Mouse (Mus musculus): ENCODE data around the gene 1700001P01Rik. TPM values are rescaled to one million over a fixed set of nuclear protein-coding genes. Genes with fewer than 3 reads are reported as not detected.

The 1700001P01Rik gene
- polyA plus RNA-seq, 1 experiment from 2014 or later, result 0.24 TPM

DNA sequence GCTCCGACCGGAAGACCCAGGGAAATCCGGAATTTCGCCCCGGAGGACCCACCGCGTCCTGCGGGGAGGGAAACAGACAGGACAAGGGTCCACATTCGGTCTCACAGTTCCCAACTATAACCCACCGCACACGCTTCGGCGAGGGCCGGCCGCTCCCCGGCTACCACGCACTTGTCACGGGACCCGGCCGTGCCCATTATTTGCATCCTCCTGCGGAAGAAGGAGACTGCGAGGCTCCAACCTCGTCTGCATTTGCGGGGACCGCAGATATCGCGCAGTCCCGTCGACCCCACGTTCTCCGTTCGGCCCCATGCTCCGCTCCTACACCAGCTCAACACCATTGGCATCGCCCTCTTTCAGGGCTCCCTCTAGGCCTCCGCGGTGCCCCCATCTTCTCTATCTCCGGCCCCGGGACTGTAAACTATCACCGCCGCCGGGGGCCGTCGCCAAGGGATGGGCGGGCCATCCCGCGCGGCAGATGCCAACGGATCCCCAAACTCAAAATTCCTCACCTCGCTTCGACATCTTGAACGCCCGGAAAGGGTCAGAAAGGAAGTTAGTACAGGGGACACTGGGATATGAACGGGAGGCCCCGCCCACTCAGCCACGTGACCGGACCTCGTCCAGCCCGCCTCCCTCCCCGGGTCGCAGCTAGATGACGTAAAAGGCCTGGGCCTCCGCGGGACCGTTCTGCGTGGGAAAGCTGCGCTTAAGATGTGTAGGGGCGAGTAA, 6.3 kb upstream of the 1700001P01Rik start, which contains the start of gene Rpl23:
Rpl23 (minus strand) TSS at position 606 of the 732 bp plus-strand sequence.
- WGBS, result 0% methylated on average over 67 of the region's 67 CpGs
- H3K4me2 ChIP-seq (replicated peaks), result peak within 1 kb of the TSS; percentile 63
- peak within 1 kb of the TSS; percentile 95 for H3K9ac ChIP-seq
- ATAC-seq, result peak; percentile 95
- H3K36me3 ChIP-seq, result peaks cover 29% of the 10 kb centered on the region
- peak within 1 kb of the TSS; percentile 90 for H3K4me3 ChIP-seq (replicated peaks)
- H3K9me3 ChIP-seq, result no peaks in the 10 kb centered on the region
- no peaks in the 10 kb centered on the region for H3K27me3 ChIP-seq (replicated peaks)
- peak within 1 kb of the TSS; percentile 91 for H3K27ac ChIP-seq
- peaks cover 16% of the 10 kb centered on the region for H3K4me1 ChIP-seq (replicated peaks)

DNA sequence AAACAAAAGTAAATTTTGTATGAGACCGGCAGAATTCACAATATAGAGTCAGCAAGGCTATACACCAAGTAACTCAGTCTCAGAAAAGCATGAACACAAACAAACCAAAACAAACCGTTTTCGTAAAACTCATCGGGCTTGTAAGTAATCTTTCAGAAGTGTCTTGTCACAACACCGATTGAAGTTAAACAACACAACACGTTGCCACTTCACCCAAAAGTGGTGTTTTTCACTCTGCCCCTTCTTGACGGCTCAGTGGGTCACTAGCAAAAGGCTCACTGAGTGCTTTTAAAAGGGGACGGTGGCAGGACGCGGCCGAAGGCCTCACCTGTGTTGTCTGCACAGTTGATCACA, 5.7 kb upstream of the 1700001P01Rik start:
- no peak; the same call in 1 of the 2 replicates for ATAC-seq
- Histone ChIP-seq H3K27ac (peak overlapping the region; percentile 91), H3K4me3 (replicated peaks) (peak overlapping the region; percentile 90), H3K4me2 (replicated peaks) (peak overlapping the region; percentile 58), H3K4me1 (replicated peaks) (peaks cover 16% of the 10 kb centered on the region), H3K27me3 (replicated peaks) (no peaks in the 10 kb centered on the region), H3K9me3 (no peaks in the 10 kb centered on the region), H3K9ac (peak overlapping the region; percentile 95), H3K36me3 (peaks cover 29% of the 10 kb centered on the region)
- 1% methylated on average over 11 of the region's 11 CpGs for WGBS

DNA sequence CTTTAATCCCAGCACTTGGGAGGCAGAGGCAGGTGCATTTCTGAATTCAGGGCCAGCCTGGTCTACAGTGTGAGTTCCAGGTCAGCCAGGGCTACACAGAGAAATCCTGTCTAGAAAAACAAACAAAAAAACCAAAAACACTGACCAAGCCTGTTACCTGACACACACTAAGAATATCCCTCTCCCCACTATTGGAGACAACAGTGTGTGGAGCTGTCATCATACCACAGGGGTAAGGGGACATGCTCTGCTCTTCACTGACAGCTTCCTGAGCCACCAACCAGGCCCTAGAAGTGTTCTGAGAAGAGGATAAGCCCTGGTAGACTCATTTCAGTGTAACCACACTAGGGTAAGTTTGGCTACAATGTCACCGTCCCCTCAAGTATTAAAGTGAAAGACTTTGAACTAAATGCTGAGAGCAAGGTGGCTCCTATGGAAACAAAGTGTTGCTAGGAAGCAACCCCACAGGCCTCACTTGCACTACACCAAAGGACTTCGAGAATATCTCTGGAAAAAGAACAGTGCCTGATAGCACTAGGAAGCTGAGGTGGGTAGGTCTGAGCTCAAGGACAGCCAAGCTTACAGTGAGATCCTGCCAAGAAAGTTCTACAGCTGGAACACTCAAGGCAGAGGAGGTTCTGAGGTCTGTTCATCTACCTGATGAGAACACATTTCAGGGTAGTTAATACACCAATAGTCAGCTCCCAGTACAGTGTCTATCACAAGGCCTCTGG, 4.4 kb upstream of the 1700001P01Rik start:
- H3K36me3 ChIP-seq, result peaks cover 34% of the 10 kb centered on the region
- H3K4me3 ChIP-seq (replicated peaks), result peak overlapping the region; percentile 90
- H3K27ac ChIP-seq, result no peak overlapping the region
- peaks cover 16% of the 10 kb centered on the region for H3K4me1 ChIP-seq (replicated peaks)
- H3K9ac ChIP-seq, result peak overlapping the region; percentile 95
- 75% methylated on average over 2 of the region's 2 CpGs for WGBS
- H3K9me3 ChIP-seq, result no peaks in the 10 kb centered on the region
- no peaks in the 10 kb centered on the region for H3K27me3 ChIP-seq (replicated peaks)
- H3K4me2 ChIP-seq (replicated peaks), result peak overlapping the region; percentile 58
- ATAC-seq, result no peak

DNA sequence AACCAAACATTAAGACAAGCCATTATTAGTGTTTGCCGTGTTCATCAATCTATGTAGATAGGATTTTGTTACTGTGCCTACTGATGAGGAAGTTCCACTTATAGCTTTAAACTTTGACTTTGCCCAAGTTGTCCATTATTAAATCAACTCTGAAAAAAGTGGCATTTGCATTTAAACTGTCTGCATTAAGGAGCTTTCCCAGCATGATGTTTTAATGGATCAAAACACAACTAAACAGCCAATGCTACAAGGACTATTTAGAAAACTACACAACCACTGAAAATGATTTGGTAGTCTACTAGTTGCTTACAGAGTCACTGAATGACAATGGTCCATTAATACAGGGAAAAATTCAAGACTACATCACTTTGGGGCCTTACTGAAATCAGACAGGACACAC, 3.2 kb upstream of the 1700001P01Rik start:
- H3K9ac ChIP-seq, result no peak overlapping the region
- WGBS, result 84% methylated on average over 1 of the region's 1 CpGs
- H3K27me3 ChIP-seq (replicated peaks), result no peaks in the 10 kb centered on the region
- peaks cover 16% of the 10 kb centered on the region for H3K4me1 ChIP-seq (replicated peaks)
- peak overlapping the region; percentile 11; the same call in 1 of the 2 replicates for H3K4me2 ChIP-seq (replicated peaks)
- no peak for ATAC-seq
- H3K9me3 ChIP-seq, result no peaks in the 10 kb centered on the region
- no peak overlapping the region for H3K27ac ChIP-seq
- H3K4me3 ChIP-seq (replicated peaks), result no peak overlapping the region
- peaks cover 34% of the 10 kb centered on the region for H3K36me3 ChIP-seq

DNA sequence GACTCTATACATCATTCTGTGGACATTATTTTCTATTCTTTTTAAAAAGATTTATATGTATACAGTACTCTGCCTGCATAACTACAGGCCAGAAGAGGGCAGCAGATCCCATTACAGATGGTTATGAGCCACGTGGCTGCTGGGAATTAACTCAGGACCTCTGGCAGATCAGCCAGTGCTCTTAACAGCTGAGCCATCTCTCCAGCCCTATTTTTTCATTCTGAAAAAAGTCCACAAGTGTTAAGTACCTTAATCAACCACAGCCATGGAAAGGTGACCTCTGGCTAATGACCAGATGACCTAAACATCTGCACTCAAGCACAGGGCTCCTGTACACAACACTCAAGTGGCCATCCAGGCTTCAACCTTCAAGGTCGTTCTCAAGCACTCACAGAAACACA, 1.4 kb upstream of the 1700001P01Rik start:
- ATAC-seq, result peak; percentile 34
- Histone ChIP-seq H3K9me3 (no peaks in the 10 kb centered on the region), H3K36me3 (peaks cover 34% of the 10 kb centered on the region), H3K27me3 (replicated peaks) (no peaks in the 10 kb centered on the region), H3K4me2 (replicated peaks) (no peak overlapping the region), H3K9ac (no peak overlapping the region), H3K4me3 (replicated peaks) (no peak overlapping the region), H3K4me1 (replicated peaks) (peaks cover 16% of the 10 kb centered on the region), H3K27ac (no peak overlapping the region)
- 47% methylated on average over 2 of the region's 2 CpGs for WGBS

DNA sequence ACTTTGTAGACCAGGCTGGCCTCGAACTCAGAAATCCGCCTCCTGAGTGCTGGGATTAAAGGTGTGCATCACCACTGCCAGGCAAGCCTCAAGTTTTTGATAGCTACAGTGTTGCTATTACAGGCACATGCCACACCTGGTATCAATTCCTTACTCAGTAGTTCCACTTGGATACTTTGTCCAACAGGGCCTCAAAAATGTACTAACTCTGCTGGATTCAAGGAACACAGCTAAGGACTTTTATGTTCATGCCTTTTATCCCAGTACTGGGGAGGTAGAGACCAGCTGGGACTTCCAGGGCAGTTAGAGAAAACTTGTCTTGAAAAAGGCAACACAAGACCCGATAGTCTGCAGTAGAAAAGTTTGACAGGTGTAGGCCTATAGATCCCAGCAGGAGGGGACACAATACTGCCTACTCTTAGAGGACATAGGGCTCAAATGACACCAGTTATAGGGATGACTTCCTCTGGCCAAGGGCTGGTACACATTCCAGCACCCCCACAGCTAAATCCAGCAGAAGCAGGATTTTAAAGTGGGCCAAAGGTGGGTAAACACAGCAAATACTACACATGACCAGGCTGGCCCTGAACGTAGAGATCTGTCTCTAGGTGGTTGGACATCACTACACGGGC, 895 bp upstream of the 1700001P01Rik start:
- WGBS, result 63% methylated on average over 5 of the region's 5 CpGs

DNA sequence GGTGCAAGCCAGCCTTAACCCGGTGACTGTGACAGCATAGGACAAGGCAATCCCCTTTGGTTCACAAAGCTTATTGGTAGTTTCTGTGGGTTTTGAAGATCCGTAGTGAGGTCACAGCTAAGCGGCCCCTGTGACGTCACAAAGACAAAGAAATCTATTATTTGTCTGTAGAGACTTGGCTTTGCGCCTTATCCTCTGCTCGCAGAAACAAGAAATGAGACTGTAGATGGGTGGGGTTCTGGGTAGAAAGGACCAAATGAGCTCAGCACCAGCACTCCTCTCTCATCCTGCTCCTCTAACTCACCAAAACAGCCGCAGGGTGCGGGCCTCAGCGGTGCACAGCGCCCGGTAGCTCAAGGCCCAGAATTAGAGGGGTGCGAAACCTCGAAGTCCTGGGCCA, 532 bp downstream of the 1700001P01Rik start:
- ATAC-seq, result peak; percentile 14; the same call in 1 of the 2 replicates
- WGBS, result 78% methylated on average over 13 of the region's 13 CpGs
- Histone ChIP-seq H3K4me2 (replicated peaks) (no peak overlapping the region), H3K27ac (no peak overlapping the region), H3K36me3 (peaks cover 33% of the 10 kb centered on the region), H3K4me3 (replicated peaks) (no peak overlapping the region), H3K9me3 (no peaks in the 10 kb centered on the region), H3K9ac (no peak overlapping the region), H3K27me3 (replicated peaks) (no peaks in the 10 kb centered on the region), H3K4me1 (replicated peaks) (peaks cover 8% of the 10 kb centered on the region)

More for the DNA sequence above, 895 bp upstream of the 1700001P01Rik start:
- Histone ChIP-seq H3K9me3 (no peaks in the 10 kb centered on the region), H3K4me1 (replicated peaks) (peaks cover 16% of the 10 kb centered on the region), H3K9ac (no peak overlapping the region), H3K36me3 (peaks cover 34% of the 10 kb centered on the region), H3K4me2 (replicated peaks) (no peak overlapping the region), H3K27ac (no peak overlapping the region), H3K27me3 (replicated peaks) (no peaks in the 10 kb centered on the region), H3K4me3 (replicated peaks) (no peak overlapping the region)
- peak; percentile 27; the same call in 1 of the 2 replicates for ATAC-seq

DNA sequence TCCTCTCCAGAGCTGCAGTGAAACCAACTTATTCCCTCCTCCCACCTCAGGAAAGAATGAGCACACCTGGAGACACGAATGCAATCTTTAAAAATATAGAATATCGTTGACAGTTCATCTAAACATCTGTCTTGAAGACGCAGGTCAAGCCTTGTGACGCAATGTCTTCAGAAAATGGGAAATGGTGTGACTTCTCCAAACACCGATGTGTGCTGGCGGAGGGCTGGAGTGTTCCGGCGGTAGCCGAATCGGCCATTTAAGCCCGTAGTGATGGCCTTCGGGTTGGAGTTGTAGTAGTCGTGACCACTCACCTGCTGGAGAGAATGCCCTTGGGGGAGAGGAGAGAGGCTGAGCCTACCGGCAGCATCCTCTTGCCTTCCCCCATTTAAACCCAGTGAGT, 4.3 kb downstream of the 1700001P01Rik start:
- Histone ChIP-seq H3K9me3 (no peaks in the 10 kb centered on the region), H3K27me3 (replicated peaks) (no peaks in the 10 kb centered on the region), H3K36me3 (0 out of 2 replicates have a peak, but pooled peaks cover 5% of the 10 kb centered on the region), H3K9ac (no peak overlapping the region), H3K4me2 (replicated peaks) (no peak overlapping the region), H3K27ac (no peak overlapping the region), H3K4me3 (replicated peaks) (no peak overlapping the region), H3K4me1 (replicated peaks) (no peaks in the 10 kb centered on the region)
- WGBS, result 76% methylated on average over 14 of the region's 14 CpGs
- ATAC-seq, result no peak

DNA sequence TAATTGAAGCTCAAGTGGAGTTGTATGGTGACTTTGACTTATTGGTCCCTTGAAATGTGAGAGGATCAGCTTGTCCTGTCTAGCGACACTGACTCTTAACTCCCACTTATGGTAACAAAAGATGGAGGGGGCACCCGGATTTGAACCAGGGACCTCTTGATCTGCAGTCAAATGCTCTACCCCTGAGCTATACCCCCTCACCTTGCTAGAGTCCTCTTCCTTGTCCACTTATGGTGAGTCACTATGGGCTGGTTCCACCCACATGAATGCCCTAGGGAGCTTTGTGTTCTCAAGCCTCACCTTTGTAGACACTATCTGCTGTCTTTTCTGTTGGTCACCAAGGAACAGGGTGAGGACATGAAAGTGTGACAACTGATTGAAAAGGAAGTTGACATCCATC, 6.0 kb downstream of the 1700001P01Rik start:
- Histone ChIP-seq H3K4me2 (replicated peaks) (no peak overlapping the region), H3K36me3 (no peaks in the 10 kb centered on the region), H3K27me3 (replicated peaks) (no peaks in the 10 kb centered on the region), H3K4me1 (replicated peaks) (peaks cover 7% of the 10 kb centered on the region), H3K9ac (no peak overlapping the region), H3K4me3 (replicated peaks) (no peak overlapping the region), H3K27ac (no peak overlapping the region), H3K9me3 (no peaks in the 10 kb centered on the region)
- ATAC-seq, result peak; percentile 59
- 22% methylated on average over 2 of the region's 2 CpGs for WGBS

DNA sequence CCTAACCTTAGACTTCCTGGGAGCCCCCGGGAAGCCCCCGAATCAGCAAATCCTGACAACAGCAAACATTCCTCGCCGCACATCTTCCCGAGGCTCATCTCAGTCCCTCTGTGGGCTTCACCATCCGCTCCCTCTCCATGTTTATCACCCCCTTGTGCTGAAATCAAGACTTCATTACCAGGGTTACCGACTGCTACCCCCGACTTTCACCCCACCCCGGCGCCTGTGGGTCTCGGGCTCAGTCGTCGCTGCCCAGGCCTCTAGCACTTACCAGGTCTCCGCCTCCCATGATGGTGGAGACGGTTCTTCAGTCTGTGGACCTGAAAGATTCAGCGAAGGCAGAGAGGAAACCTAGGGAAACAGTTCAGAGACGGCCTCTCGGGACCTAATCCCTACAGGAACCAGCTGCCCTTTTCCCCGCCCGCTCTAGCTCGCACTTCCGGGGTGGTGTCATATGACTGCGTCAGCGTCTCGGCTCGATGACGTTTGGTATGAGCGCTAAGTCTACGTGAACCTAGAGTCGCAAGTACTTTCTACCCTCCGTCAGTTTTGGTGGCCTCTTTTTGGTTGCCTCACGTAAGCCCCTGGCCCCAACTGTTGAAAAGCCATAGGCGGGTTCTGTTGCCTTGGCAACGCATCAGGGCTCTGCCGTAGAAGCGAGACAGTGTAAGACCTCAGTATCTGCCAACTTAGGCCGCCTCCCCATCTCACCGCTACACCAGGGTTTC, 9.4 kb downstream of the 1700001P01Rik start, which contains the start of gene Cwc25:
Cwc25 (minus strand) TSS at position 403 of the 728 bp plus-strand sequence.
- under 1% methylated on average over 38 of the region's 38 CpGs for WGBS
- Histone ChIP-seq H3K4me1 (replicated peaks) (peaks cover 7% of the 10 kb centered on the region), H3K4me3 (replicated peaks) (peak within 1 kb of the TSS; percentile 85), H3K27ac (peak within 1 kb of the TSS; percentile 86), H3K9ac (peak within 1 kb of the TSS; percentile 93), H3K27me3 (replicated peaks) (no peaks in the 10 kb centered on the region), H3K4me2 (replicated peaks) (peak within 1 kb of the TSS; percentile 78), H3K9me3 (no peaks in the 10 kb centered on the region), H3K36me3 (peaks cover 18% of the 10 kb centered on the region)
- ATAC-seq, result peak; percentile 95

DNA sequence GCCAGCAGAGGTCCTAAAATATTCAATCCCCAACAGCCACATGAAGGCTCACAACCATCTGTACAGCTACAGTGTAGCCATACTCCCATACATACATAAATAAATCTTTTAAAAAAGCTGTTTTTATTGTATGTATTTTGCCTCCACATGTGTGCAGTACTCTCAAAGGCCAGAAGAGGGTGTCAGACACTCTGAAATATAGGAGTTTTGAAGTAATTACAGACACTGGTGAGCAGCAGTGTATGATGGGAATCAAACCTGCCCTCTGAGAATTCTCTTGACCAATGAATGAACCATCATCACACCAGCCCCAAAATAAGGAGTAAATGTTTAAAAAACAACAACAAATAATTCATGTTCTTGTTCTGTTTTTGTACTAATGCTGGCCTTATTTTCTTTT, 14.1 kb downstream of the 1700001P01Rik start:
- no peak overlapping the region for H3K9ac ChIP-seq
- H3K36me3 ChIP-seq, result peaks cover 22% of the 10 kb centered on the region
- no peak overlapping the region for H3K4me3 ChIP-seq (replicated peaks)
- peaks cover 7% of the 10 kb centered on the region for H3K4me1 ChIP-seq (replicated peaks)
- no peak overlapping the region for H3K4me2 ChIP-seq (replicated peaks)
- no peaks in the 10 kb centered on the region for H3K27me3 ChIP-seq (replicated peaks)
- no peak for ATAC-seq
- H3K9me3 ChIP-seq, result no peaks in the 10 kb centered on the region
- no peak overlapping the region for H3K27ac ChIP-seq

DNA sequence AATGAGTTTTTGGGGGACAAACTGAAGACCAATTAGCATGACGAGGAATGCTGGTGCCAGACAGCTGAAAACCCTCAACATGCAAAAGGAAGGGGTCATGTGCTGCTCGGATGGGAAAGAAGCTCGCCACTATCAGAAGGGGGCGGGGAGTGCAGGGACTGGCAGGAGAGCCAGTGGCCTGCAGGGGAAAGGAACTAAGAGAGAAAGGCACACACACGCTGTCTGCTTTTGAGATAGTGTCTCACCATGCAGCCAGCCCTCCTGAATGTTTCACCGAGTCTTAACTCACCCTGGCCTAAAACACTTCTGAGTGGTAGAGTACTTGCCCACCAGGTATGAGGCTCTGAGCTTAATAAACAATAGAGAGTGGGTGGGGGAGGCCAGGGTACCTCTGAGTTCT, 16.8 kb downstream of the 1700001P01Rik start:
- no peak overlapping the region for H3K9ac ChIP-seq
- no peaks in the 10 kb centered on the region for H3K27me3 ChIP-seq (replicated peaks)
- peaks cover 29% of the 10 kb centered on the region for H3K36me3 ChIP-seq
- H3K4me2 ChIP-seq (replicated peaks), result no peak overlapping the region
- H3K4me3 ChIP-seq (replicated peaks), result no peak overlapping the region
- H3K27ac ChIP-seq, result no peak overlapping the region
- 84% methylated on average over 6 of the region's 6 CpGs for WGBS
- no peak for ATAC-seq
- no peaks in the 10 kb centered on the region for H3K9me3 ChIP-seq
- no peaks in the 10 kb centered on the region for H3K4me1 ChIP-seq (replicated peaks)
